Mouse (Mus musculus): ENCODE measurements at regions not wholly inside any gene's neighbourhood (a gene's known extent, or its start where the extent isn't known, plus 50 kb on each side); places are given as distances from the start of the nearest gene placed in this dataset.

DNA sequence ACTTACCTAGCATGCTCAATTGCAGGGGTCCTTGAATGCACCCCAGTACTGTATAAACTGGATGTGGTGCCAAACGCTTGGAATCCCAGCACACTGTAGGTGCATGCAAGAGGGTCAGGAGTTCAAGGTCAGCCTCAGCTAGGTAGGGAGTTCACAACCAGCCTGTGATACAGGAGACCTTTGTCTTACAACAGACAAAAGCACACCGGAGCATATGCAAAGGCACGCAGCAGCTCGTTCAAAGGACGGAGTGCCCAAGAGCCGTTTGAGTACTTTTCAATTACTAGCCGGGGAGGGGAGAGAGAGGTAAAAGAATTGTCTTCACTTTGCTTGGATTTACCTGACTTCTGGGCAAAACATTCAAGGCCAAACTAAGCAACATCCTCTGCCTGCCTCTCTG is 188.4 kb downstream of the Shq1 start:
- TF ChIP-seq CHD2 (IDR thresholded peaks at IDR 0.05; ENCODE audit: low read depth, low read length) (0 out of 2 replicates have a peak, but pooled peaks have one; percentile 28), HCFC1 (IDR thresholded peaks at IDR 0.05; ENCODE audit: borderline replicate concordance, insufficient read depth, low read length) (peak; percentile 25; the same call in 1 of the 2 replicates), ZNF384 (IDR thresholded peaks at IDR 0.05; ENCODE audit: low read depth, low read length) (no peak), MAFK (IDR thresholded peaks at IDR 0.05; ENCODE audit: insufficient read depth, low read depth, low read length) (0 out of 2 replicates have a peak, but pooled peaks have one; percentile 6), ZC3H11A (IDR thresholded peaks at IDR 0.05; ENCODE audit: borderline replicate concordance, low read depth, low read length) (no peak)

Measured in ES-E14 (cell line).